20 mouse cellular contexts compared by ENCODE assay signal in the genomic region with DNA sequence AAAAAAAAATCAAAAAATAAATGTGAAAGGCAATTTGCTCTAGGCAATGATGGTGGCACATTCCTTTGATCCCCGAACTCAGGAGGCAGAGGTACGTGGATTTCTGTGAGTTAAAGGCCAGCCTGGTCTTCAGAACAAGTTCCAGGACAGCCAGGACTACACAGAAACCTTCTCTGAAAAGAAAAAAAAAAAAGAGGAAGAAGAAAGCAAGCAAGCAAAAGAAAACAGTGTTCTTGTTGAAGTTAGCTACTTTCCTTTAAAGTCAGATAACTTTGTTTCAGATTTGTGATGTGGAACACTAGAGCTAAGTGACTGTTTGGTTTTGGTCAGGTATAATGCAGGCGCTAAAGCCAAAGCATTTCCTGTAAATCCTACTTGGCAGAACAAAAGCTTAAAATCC. TPM values are rescaled to one million over a fixed set of nuclear protein-coding genes. Genes with fewer than 3 reads are reported as not detected.
"Had no signal": no experiment of that assay in that cellular context is flagged by ENCODE, and none has a peak within 500 bp of the region (broad histone marks: within the 10 kb centered on the region; RNA-seq: fewer than 3 reads in every experiment).

No protein-coding gene starts in this region.

- H3K4me1 ChIP-seq: liver, embryonic 15.5 days; lung, embryonic 15.5 days; midbrain, embryonic 13.5 days; midbrain, embryonic 15.5 days; neural tube, embryonic 12.5 days; stomach, embryonic 15.5 days had no signal

- DNase-seq: liver, postnatal 0 days; lung, adult 2 months; lung, postnatal 14 days; lung, postnatal 36 days; right cerebral cortex, postnatal 14 days; thymus, adult 2 months; thymus, postnatal 25 days; thymus, postnatal 4 days had no signal

- H3K27ac ChIP-seq: liver, embryonic 15.5 days; lung, embryonic 15.5 days; macrophage; midbrain, embryonic 13.5 days; midbrain, embryonic 15.5 days; neural tube, embryonic 12.5 days; stomach, embryonic 15.5 days; stomach, postnatal 0 days had no signal

- H3K4me3 ChIP-seq: liver, embryonic 15.5 days; lung, embryonic 15.5 days; megakaryocyte, embryonic 14.5 days; midbrain, embryonic 13.5 days; midbrain, embryonic 15.5 days; neural tube, embryonic 12.5 days; stomach, embryonic 15.5 days had no signal

- H3K27me3 ChIP-seq: liver, embryonic 15.5 days; lung, embryonic 15.5 days; megakaryocyte, embryonic 14.5 days; midbrain, embryonic 13.5 days; midbrain, embryonic 15.5 days; neural tube, embryonic 12.5 days; stomach, embryonic 15.5 days had no signal

- H3K9ac ChIP-seq: liver, embryonic 15.5 days; liver, postnatal 0 days; lung, embryonic 15.5 days; midbrain, embryonic 13.5 days; midbrain, embryonic 15.5 days; neural tube, embryonic 12.5 days; stomach, embryonic 15.5 days had no signal

- ATAC-seq: liver, postnatal 0 days; lung, postnatal 0 days; midbrain, embryonic 13.5 days; midbrain, embryonic 15.5 days had no signal

- H3K4me2 ChIP-seq: liver, embryonic 15.5 days; lung, embryonic 15.5 days; midbrain, embryonic 11.5 days; midbrain, embryonic 13.5 days; midbrain, embryonic 15.5 days; neural tube, embryonic 12.5 days; stomach, embryonic 15.5 days had no signal

- H3K9me3 ChIP-seq: liver, embryonic 15.5 days; lung, embryonic 15.5 days; megakaryocyte, embryonic 14.5 days; midbrain, embryonic 13.5 days; midbrain, embryonic 15.5 days; neural tube, embryonic 12.5 days; stomach, embryonic 15.5 days had no signal

RNA-seq across cellular contexts. Expression of a gene that starts 43.7 kb away (rescaled TPM):
- total RNA-seq: neutrophil, adult 5-6 weeks had no signal
- polyA plus RNA-seq: liver, embryonic 15.5 days; liver, postnatal 0 days; macrophage had no signal
